Mouse (Mus musculus): ENCODE results near the gene Sgip1.

- TF ChIP-seq POLR2A (IDR thresholded peaks at IDR 0.05; ENCODE audit: insufficient read depth, low read depth, low read length) = no peak
- no peak for TF ChIP-seq CTCF (IDR thresholded peaks at IDR 0.05; ENCODE audit: insufficient read depth, low read depth, low read length)
Measured at GRCm38 (mm10) chr4:103011823-103012222, 270.7 kb downstream of the Sgip1 start.
